ENCODE assay signal across 8 mouse cellular contexts in the genomic region with DNA sequence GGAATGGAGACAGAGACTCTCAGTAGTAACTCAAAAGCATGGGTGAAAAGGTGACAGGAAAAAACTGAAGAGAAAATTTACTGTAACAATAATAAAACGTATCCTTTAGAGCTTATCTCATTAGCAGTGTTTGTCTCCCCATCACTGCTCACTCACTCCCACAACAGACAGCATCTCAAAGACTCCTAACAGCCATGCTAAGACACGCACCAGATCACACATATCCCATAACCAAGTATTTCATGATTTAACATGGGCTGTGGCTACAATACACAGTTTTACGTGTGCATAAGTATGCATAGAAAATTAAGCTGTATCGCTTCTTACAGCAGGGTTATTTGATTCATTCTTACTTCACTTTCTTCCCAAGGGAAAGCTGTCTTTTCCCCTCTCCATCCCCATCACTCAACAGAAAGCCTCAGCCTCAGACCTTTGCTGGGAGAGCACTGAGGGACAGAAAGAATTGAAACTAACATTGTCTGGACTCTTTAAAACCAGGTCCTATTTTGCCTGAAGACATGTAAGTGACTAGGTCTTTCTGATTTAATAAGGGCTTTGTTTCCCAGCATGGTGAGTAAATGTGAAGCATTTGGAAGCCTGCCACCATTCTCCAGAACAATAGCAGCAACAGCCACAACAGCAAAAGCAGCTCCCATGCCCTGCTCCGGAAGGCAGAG. TPM values are rescaled to one million over a fixed set of nuclear protein-coding genes. Genes with fewer than 3 reads are reported as not detected.
DNase-seq lines count a peak whose midpoint lies in the region; ATAC-seq and TF ChIP-seq lines count a peak whose summit lies in the region.

No protein-coding gene starts in this region.

- peak overlapping the region; percentile 80 for H3K27ac ChIP-seq in forebrain, embryonic 14.5 days (ENCODE audit: low read depth, low read length)
- peak overlapping the region; percentile 74 for H3K27ac ChIP-seq in hindbrain, embryonic 10.5 days
- peak overlapping the region; percentile 75 for H3K27ac ChIP-seq in midbrain, embryonic 12.5 days (replicated peaks)
- no peak overlapping the region for H3K27ac ChIP-seq in thymus, adult 2 months (ENCODE audit: control insufficient read depth, insufficient read depth, low read length)

- DNase-seq in right cerebral cortex, postnatal 4 days = peak; percentile 7
- no peak for DNase-seq in right cerebral cortex, postnatal 14 days
- peak; percentile 81 for DNase-seq in forebrain, embryonic 14.5 days (ENCODE audit: low spot score)
- peak; percentile 20 for DNase-seq in hindbrain, embryonic 10.5 days (ENCODE audit: low spot score)
- peak; percentile 47 for DNase-seq in layer of hippocampus, adult 9-10 months (ENCODE audit: low spot score)
- DNase-seq in thymus, adult 2 months = no peak

- peak; percentile 82 for ATAC-seq in forebrain, embryonic 14.5 days
- peak; percentile 80 for ATAC-seq in midbrain, embryonic 12.5 days (ENCODE audit: low FRiP score, low read depth)
- ATAC-seq in granulocyte monocyte progenitor cell, adult 5-6 weeks (replicated peaks; ENCODE audit: poor library complexity, severe bottlenecking) = no peak

- no peak for TF ChIP-seq POLR2A in thymus, adult 2 months (IDR thresholded peaks at IDR 0.05; ENCODE audit: control insufficient read depth, extremely low read depth, insufficient read depth, low read length, poor library complexity)

- H3K9ac ChIP-seq in forebrain, embryonic 14.5 days (ENCODE audit: low read length) = peak overlapping the region; percentile 30; the same call in 1 of the 2 replicates
- no peak overlapping the region for H3K9ac ChIP-seq in midbrain, embryonic 12.5 days (replicated peaks)

- H3K9me3 ChIP-seq in forebrain, embryonic 14.5 days (replicated peaks; ENCODE audit: control insufficient read depth, low read length) = no peaks in the 10 kb centered on the region
- no peaks in the 10 kb centered on the region for H3K9me3 ChIP-seq in hindbrain, embryonic 10.5 days
- H3K9me3 ChIP-seq in midbrain, embryonic 12.5 days = no peaks in the 10 kb centered on the region

- 15% methylated on average over 5 of the region's 5 CpGs for WGBS in forebrain, embryonic 14.5 days
- WGBS in hindbrain, embryonic 10.5 days = 60% methylated on average over 5 of the region's 5 CpGs
- WGBS in midbrain, embryonic 12.5 days = 54% methylated on average over 5 of the region's 5 CpGs
- WGBS in thymus, adult 2 months = 94% methylated on average over 5 of the region's 5 CpGs

- peaks cover 26% of the 10 kb centered on the region for H3K4me1 ChIP-seq in forebrain, embryonic 14.5 days (ENCODE audit: control insufficient read depth, insufficient read depth, low read length)
- H3K4me1 ChIP-seq in hindbrain, embryonic 10.5 days (replicated peaks) = peaks cover 23% of the 10 kb centered on the region
- H3K4me1 ChIP-seq in midbrain, embryonic 12.5 days = peaks cover 24% of the 10 kb centered on the region
- H3K4me1 ChIP-seq in thymus, adult 2 months (replicated peaks; ENCODE audit: control insufficient read depth, insufficient read depth, low read length) = no peaks in the 10 kb centered on the region

- no peaks in the 10 kb centered on the region for H3K27me3 ChIP-seq in forebrain, embryonic 14.5 days (replicated peaks; ENCODE audit: control insufficient read depth, insufficient read depth, low read length)
- no peaks in the 10 kb centered on the region for H3K27me3 ChIP-seq in hindbrain, embryonic 10.5 days (ENCODE audit: insufficient read depth, poor library complexity, severe bottlenecking)
- H3K27me3 ChIP-seq in midbrain, embryonic 12.5 days = no peaks in the 10 kb centered on the region
- no peaks in the 10 kb centered on the region for H3K27me3 ChIP-seq in thymus, adult 2 months (ENCODE audit: control insufficient read depth, insufficient read depth, low read length)

- H3K36me3 ChIP-seq in forebrain, embryonic 14.5 days (ENCODE audit: control insufficient read depth, insufficient read depth, low read length) = no peaks in the 10 kb centered on the region
- H3K36me3 ChIP-seq in hindbrain, embryonic 10.5 days = 0 out of 2 replicates have a peak, but pooled peaks cover 4% of the 10 kb centered on the region
- peaks cover 7% of the 10 kb centered on the region; the same call in 1 of the 2 replicates for H3K36me3 ChIP-seq in midbrain, embryonic 12.5 days
- H3K36me3 ChIP-seq in thymus, adult 2 months (ENCODE audit: control insufficient read depth, insufficient read depth, low read length) = no peaks in the 10 kb centered on the region

- H3K4me2 ChIP-seq in forebrain, embryonic 14.5 days (ENCODE audit: low read length) = peak overlapping the region; percentile 6
- no peak overlapping the region for H3K4me2 ChIP-seq in midbrain, embryonic 12.5 days (replicated peaks)

- no peak overlapping the region for H3K4me3 ChIP-seq in forebrain, embryonic 14.5 days (ENCODE audit: low read depth, low read length)
- no peak overlapping the region for H3K4me3 ChIP-seq in hindbrain, embryonic 10.5 days
- no peak overlapping the region for H3K4me3 ChIP-seq in midbrain, embryonic 12.5 days
- no peak overlapping the region for H3K4me3 ChIP-seq in thymus, adult 2 months (ENCODE audit: control insufficient read depth, insufficient read depth, low read length)

- TF ChIP-seq CTCF in thymus, adult 2 months (IDR thresholded peaks at IDR 0.05; ENCODE audit: borderline replicate concordance, control insufficient read depth, extremely low read depth, insufficient read depth, low read length, poor library complexity) = no peak

RNA-seq across cellular contexts. Expression of a gene that starts 37.5 kb away (rescaled TPM):
- 38.2 and 46.2 TPM in 2 replicates for polyA plus RNA-seq in forebrain, embryonic 14.5 days (2014; fragmentation: Nextera tagmentation; extraction: Ambion mirVana)
- polyA plus RNA-seq in hindbrain, embryonic 10.5 days (2016; fragmentation: Nextera tagmentation; extraction: Ambion mirVana) = 27.8 and 28.5 TPM in 2 replicates
- polyA plus RNA-seq in midbrain, embryonic 12.5 days (2016; fragmentation: Nextera tagmentation; extraction: Ambion mirVana) = 46.0 and 47.4 TPM in 2 replicates
- polyA plus RNA-seq in thymus, adult 2 months (2012; rRNA removed) = 4.8 and 5.3 TPM in 2 replicates
- total RNA-seq in granulocyte monocyte progenitor cell, adult 5-6 weeks (2014; fragmentation: Nextera tagmentation) = 11.3 and 15.1 TPM in 2 replicates
- total RNA-seq in granulocyte monocyte progenitor cell, adult 5-6 weeks (2017) = 10.6 and 16.3 TPM in 2 replicates

Comparison
In these comparisons a context has a peak if more than half of its experiments do, and no peak if none do; other contexts are left out.
1. DNase-seq: peak in right cerebral cortex, postnatal 4 days (single experiment), forebrain, embryonic 14.5 days (single experiment), hindbrain, embryonic 10.5 days (single experiment) and layer of hippocampus, adult 9-10 months (single experiment); none in right cerebral cortex, postnatal 14 days (single experiment) and thymus, adult 2 months (single experiment).